Mouse (Mus musculus): ENCODE data around the gene 1700008O03Rik. TPM values are rescaled to one million over a fixed set of nuclear protein-coding genes. Genes with fewer than 3 reads are reported as not detected.

Gene 1700008O03Rik
- polyA plus RNA-seq, 1 experiment from 2014 or later, result 1.1 TPM

DNA sequence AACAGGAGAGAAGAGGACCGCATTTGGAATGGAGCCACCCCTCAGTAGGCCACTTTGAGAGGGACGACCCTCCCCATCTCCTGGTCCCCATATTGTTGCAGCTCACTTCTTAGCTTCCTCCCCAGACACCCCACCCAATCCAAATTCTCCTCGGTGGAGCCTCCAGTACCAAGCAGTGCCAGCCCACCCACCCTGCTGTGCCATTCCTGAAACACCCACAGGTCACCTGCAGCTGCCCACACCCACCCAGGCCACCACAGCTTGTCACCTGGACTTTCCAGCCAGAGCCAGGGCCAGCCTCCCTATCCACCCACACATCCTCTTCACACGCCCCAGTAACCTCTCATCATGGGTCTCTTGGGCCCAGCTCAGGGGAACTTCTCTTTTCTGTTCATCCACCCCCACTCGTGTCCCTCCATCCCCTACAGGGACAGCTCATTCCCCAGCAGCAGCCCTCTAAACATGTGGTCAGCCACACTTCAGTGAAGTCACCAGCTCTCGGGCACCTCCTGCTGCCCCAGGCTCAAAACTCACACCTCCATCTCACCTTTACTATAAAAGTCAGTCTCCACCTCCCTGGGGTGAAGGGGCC, 73.8 kb downstream of the 1700008O03Rik start:
- H3K27ac ChIP-seq, result no peak overlapping the region
- H3K9me3 ChIP-seq (replicated peaks), result no peaks in the 10 kb centered on the region
- ATAC-seq (replicated peaks; ENCODE audit: low FRiP score), result 0 out of 2 replicates have a peak, but pooled peaks have one; percentile 5
- H3K4me2 ChIP-seq, result peak overlapping the region; percentile 95
- peak overlapping the region; percentile 49 for H3K4me3 ChIP-seq (replicated peaks)
- no peaks in the 10 kb centered on the region for H3K36me3 ChIP-seq
- H3K4me1 ChIP-seq, result peaks cover 40% of the 10 kb centered on the region
- no peak overlapping the region for H3K9ac ChIP-seq
- WGBS, result 16% methylated on average over 6 of the region's 6 CpGs
- H3K27me3 ChIP-seq, result peaks cover 44% of the 10 kb centered on the region

DNA sequence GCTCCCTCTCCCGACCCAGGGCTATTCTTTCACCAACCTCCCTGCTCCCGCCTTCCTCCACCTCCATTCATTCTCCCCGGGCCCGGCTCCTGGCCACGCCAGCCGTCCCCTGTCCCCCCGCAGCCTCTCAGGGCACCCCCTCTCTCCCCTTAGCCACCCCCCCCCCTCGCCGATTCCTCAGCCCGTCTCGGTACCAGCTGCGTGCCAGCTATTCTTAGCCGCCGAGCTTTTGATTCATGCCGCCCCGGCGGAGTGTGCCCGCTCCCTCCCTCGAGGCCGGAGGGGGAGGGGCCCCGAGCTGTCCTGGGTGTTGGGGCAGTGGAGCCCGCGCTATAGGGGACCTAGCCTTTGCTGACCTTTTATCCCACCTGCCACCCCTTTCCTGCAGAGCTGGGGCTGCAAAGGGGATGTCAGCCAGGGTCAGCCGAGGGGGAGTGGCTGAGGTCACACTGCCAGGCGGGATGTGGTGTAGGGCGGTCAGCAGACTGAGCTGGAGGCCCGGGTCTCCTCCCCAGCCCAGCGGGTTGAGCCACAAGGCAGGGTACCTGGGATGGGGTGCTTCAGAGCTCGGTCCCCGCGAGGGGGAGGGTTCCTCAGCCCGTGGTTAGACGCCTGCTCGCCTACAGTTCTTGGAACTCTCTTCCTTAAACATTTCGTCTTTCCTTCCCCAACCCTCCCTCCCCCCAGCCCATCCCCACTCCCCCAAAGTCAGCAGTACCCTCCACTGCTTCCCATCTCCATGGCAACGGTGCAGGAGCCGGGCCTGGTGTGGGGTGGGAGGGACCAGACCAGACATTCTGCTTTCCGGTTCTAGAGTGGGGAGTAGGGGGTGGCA, 74.5 kb downstream of the 1700008O03Rik start:
- H3K36me3 ChIP-seq, result no peaks in the 10 kb centered on the region
- no peaks in the 10 kb centered on the region for H3K9me3 ChIP-seq (replicated peaks)
- peaks cover 44% of the 10 kb centered on the region for H3K27me3 ChIP-seq
- H3K9ac ChIP-seq, result peak overlapping the region; percentile 54
- peak overlapping the region; percentile 51 for H3K27ac ChIP-seq
- peaks cover 47% of the 10 kb centered on the region for H3K4me1 ChIP-seq
- peak; percentile 52 for ATAC-seq (replicated peaks; ENCODE audit: low FRiP score)
- peak overlapping the region; percentile 49 for H3K4me3 ChIP-seq (replicated peaks)
- WGBS, result under 1% methylated on average over 38 of the region's 38 CpGs
- H3K4me2 ChIP-seq, result peak overlapping the region; percentile 95

DNA sequence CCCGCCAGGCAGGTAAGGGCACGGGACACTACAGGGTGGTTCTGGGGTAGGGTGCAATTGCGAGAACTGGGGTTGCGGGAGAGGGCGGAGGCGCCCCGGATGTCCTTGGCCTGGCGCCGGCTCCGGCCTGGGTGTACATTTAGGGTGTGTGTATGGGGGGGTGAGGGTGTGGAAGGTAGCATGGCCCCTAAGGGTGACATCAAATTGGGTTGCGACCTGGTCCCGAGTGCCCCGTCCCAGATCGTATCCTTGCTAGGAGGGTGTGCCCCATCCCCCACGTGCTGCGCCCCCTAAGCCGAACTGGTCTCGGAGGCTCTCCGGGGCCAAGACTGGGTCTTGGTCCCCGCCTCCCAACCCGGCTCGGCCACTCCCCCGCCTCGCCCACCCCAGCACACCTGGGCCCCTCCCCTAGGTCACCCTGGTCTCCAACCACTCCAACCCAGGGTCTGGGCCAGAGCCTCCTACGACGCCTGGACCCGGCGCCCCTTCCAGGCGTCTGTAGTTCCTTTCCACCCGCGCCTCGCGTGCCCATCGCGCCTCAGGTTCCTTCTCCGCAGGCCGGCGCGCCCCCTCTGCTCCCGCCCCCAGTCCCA, 75.2 kb downstream of the 1700008O03Rik start:
- WGBS, result 1% methylated on average over 37 of the region's 40 CpGs
- Histone ChIP-seq H3K9me3 (replicated peaks) (no peaks in the 10 kb centered on the region), H3K27ac (peak overlapping the region; percentile 51), H3K4me3 (replicated peaks) (peak overlapping the region; percentile 49), H3K27me3 (peaks cover 44% of the 10 kb centered on the region), H3K4me2 (peak overlapping the region; percentile 95), H3K4me1 (peaks cover 54% of the 10 kb centered on the region), H3K36me3 (no peaks in the 10 kb centered on the region), H3K9ac (peak overlapping the region; percentile 54)
- peak; percentile 14; the same call in 1 of the 2 replicates for ATAC-seq (replicated peaks; ENCODE audit: low FRiP score)

Other genes starting within 250 kb of the 1700008O03Rik start
- gene Klk1b16, start 249.1 kb downstream of the 1700008O03Rik start, polyA plus RNA-seq (2015; fragmentation: Nextera tagmentation; extraction: Ambion mirVana), result not detected in 2 replicates
- not detected in 2 replicates for gene Klk1b24, start 197.6 kb downstream of the 1700008O03Rik start, polyA plus RNA-seq (2015; fragmentation: Nextera tagmentation; extraction: Ambion mirVana)
- not detected in 2 replicates for gene Klk1b3, start 187.6 kb downstream of the 1700008O03Rik start, polyA plus RNA-seq (2015; fragmentation: Nextera tagmentation; extraction: Ambion mirVana)
- not detected in 2 replicates for gene Klk1b4, start 178.4 kb downstream of the 1700008O03Rik start, polyA plus RNA-seq (2015; fragmentation: Nextera tagmentation; extraction: Ambion mirVana)
- gene Klk1b5, start 169.9 kb downstream of the 1700008O03Rik start, polyA plus RNA-seq (2015; fragmentation: Nextera tagmentation; extraction: Ambion mirVana), result not detected in 2 replicates
- 4.1 and 6.6 TPM in 2 replicates for gene Klk1, start 160.5 kb downstream of the 1700008O03Rik start, polyA plus RNA-seq (2015; fragmentation: Nextera tagmentation; extraction: Ambion mirVana)
- gene Gm36864, start 149.6 kb downstream of the 1700008O03Rik start, polyA plus RNA-seq (2015; fragmentation: Nextera tagmentation; extraction: Ambion mirVana), result not detected in 2 replicates
- 1.1 and 1.7 TPM in 2 replicates for gene 1700028J19Rik, start 139.1 kb downstream of the 1700008O03Rik start, polyA plus RNA-seq (2015; fragmentation: Nextera tagmentation; extraction: Ambion mirVana)
- 159 and 163 TPM in 2 replicates for gene 2410002F23Rik, start 139.1 kb downstream of the 1700008O03Rik start, polyA plus RNA-seq (2015; fragmentation: Nextera tagmentation; extraction: Ambion mirVana)
- gene Acp4, start 128.4 kb downstream of the 1700008O03Rik start, polyA plus RNA-seq (2015; fragmentation: Nextera tagmentation; extraction: Ambion mirVana), result 0.13 and 0.21 TPM in 2 replicates
- not detected in 2 replicates for gene Gm15517, start 124.4 kb downstream of the 1700008O03Rik start, polyA plus RNA-seq (2015; fragmentation: Nextera tagmentation; extraction: Ambion mirVana)
- gene Clec11a, start 78.9 kb downstream of the 1700008O03Rik start, polyA plus RNA-seq (2015; fragmentation: Nextera tagmentation; extraction: Ambion mirVana), result 6.0 and 7.0 TPM in 2 replicates
- 1.6 and 2.5 TPM in 2 replicates for gene Shank1, start 75.6 kb downstream of the 1700008O03Rik start, polyA plus RNA-seq (2015; fragmentation: Nextera tagmentation; extraction: Ambion mirVana)
- gene Syt3, start 1.7 kb downstream of the 1700008O03Rik start, polyA plus RNA-seq (2015; fragmentation: Nextera tagmentation; extraction: Ambion mirVana), result 2.4 and 2.5 TPM in 2 replicates
- gene Lrrc4b, start 43.2 kb upstream of the 1700008O03Rik start, polyA plus RNA-seq (2015; fragmentation: Nextera tagmentation; extraction: Ambion mirVana), result 0.36 and 0.44 TPM in 2 replicates
- gene Aspdh, start 79.6 kb upstream of the 1700008O03Rik start, polyA plus RNA-seq (2015; fragmentation: Nextera tagmentation; extraction: Ambion mirVana), result 3.2 and 3.9 TPM in 2 replicates
- gene Josd2, start 82.2 kb upstream of the 1700008O03Rik start, polyA plus RNA-seq (2015; fragmentation: Nextera tagmentation; extraction: Ambion mirVana), result 72.5 and 78.9 TPM in 2 replicates
- 113 and 120 TPM in 2 replicates for gene Emc10, start 110.7 kb upstream of the 1700008O03Rik start, polyA plus RNA-seq (2015; fragmentation: Nextera tagmentation; extraction: Ambion mirVana)
- gene Fam71e1, start 110.8 kb upstream of the 1700008O03Rik start, polyA plus RNA-seq (2015; fragmentation: Nextera tagmentation; extraction: Ambion mirVana), result 14.3 and 16.5 TPM in 2 replicates
- 0.16 and 0.27 TPM in 2 replicates for gene Mybpc2, start 138.8 kb upstream of the 1700008O03Rik start, polyA plus RNA-seq (2015; fragmentation: Nextera tagmentation; extraction: Ambion mirVana)
- gene Spib, start 146.3 kb upstream of the 1700008O03Rik start, polyA plus RNA-seq (2015; fragmentation: Nextera tagmentation; extraction: Ambion mirVana), result 0.16 TPM in 1 of 2 replicates, not detected in the other
- 95.4 and 101 TPM in 2 replicates for gene Pold1, start 163.0 kb upstream of the 1700008O03Rik start, polyA plus RNA-seq (2015; fragmentation: Nextera tagmentation; extraction: Ambion mirVana)
- gene Nr1h2, start 168.1 kb upstream of the 1700008O03Rik start, polyA plus RNA-seq (2015; fragmentation: Nextera tagmentation; extraction: Ambion mirVana), result 74.6 and 76.8 TPM in 2 replicates
- 30.3 and 33.2 TPM in 2 replicates for gene Napsa, start 186.6 kb upstream of the 1700008O03Rik start, polyA plus RNA-seq (2015; fragmentation: Nextera tagmentation; extraction: Ambion mirVana)
- 0.17 and 0.30 TPM in 2 replicates for gene Kcnc3, start 204.8 kb upstream of the 1700008O03Rik start, polyA plus RNA-seq (2015; fragmentation: Nextera tagmentation; extraction: Ambion mirVana)